Mouse (Mus musculus) kidney, adult 9 months (tissue): ENCODE data around the gene Evx1.

Experiments
- DNase-seq: peaks from one replicate; pipeline ENCODE4 v3.0.0; 2022

Evx1 gene

GRCm38 (mm10) chr6:52313391-52314303 is at the start of gene Evx1:
Evx1 (plus strand) TSS chr6:52313498.
- DNase-seq = no peak

GRCm38 (mm10) chr6:52264106-52264790 is 49.0 kb upstream of the Evx1 start:
- DNase-seq = no peak

GRCm38 (mm10) chr6:52265306-52265912 is 47.9 kb upstream of the Evx1 start:
- DNase-seq = no peak

GRCm38 (mm10) chr6:52265913-52266665 is 47.2 kb upstream of the Evx1 start:
- DNase-seq = no peak

- no peak for DNase-seq
These were observed 46.7 kb upstream of the Evx1 start for GRCm38 (mm10) chr6:52266666-52266985.

GRCm38 (mm10) chr6:52267221-52267620 is 46.1 kb upstream of the Evx1 start:
- DNase-seq = no peak

GRCm38 (mm10) chr6:52267691-52268090 is 45.6 kb upstream of the Evx1 start:
- DNase-seq = no peak

GRCm38 (mm10) chr6:52268341-52268740 is 45.0 kb upstream of the Evx1 start:
- DNase-seq = no peak

GRCm38 (mm10) chr6:52268756-52269155 is 44.5 kb upstream of the Evx1 start:
- no peak for DNase-seq

- DNase-seq = peak; percentile 78
These were observed 42.5 kb upstream of the Evx1 start for GRCm38 (mm10) chr6:52270494-52271480.

GRCm38 (mm10) chr6:52272766-52273655 is 40.3 kb upstream of the Evx1 start:
- no peak for DNase-seq

- no peak for DNase-seq
These were observed 39.5 kb upstream of the Evx1 start for GRCm38 (mm10) chr6:52273656-52274280.

GRCm38 (mm10) chr6:52274576-52274975 is 38.7 kb upstream of the Evx1 start:
- no peak for DNase-seq

- no peak for DNase-seq
These were observed 37.6 kb upstream of the Evx1 start for GRCm38 (mm10) chr6:52275563-52276280.

- no peak for DNase-seq
These were observed 36.9 kb upstream of the Evx1 start for GRCm38 (mm10) chr6:52276382-52276781.

- no peak for DNase-seq
These were observed 36.4 kb upstream of the Evx1 start for GRCm38 (mm10) chr6:52276920-52277319.

GRCm38 (mm10) chr6:52281084-52281483 is 32.2 kb upstream of the Evx1 start:
- no peak for DNase-seq

GRCm38 (mm10) chr6:52283896-52284295 is 29.4 kb upstream of the Evx1 start:
- DNase-seq = no peak

GRCm38 (mm10) chr6:52290186-52290585 is 23.1 kb upstream of the Evx1 start:
- no peak for DNase-seq
